Mouse (Mus musculus): ENCODE measurements at regions not wholly inside any gene's neighbourhood (a gene's known extent, or its start where the extent isn't known, plus 50 kb on each side); places are given as distances from the start of the nearest gene placed in this dataset.

DNA sequence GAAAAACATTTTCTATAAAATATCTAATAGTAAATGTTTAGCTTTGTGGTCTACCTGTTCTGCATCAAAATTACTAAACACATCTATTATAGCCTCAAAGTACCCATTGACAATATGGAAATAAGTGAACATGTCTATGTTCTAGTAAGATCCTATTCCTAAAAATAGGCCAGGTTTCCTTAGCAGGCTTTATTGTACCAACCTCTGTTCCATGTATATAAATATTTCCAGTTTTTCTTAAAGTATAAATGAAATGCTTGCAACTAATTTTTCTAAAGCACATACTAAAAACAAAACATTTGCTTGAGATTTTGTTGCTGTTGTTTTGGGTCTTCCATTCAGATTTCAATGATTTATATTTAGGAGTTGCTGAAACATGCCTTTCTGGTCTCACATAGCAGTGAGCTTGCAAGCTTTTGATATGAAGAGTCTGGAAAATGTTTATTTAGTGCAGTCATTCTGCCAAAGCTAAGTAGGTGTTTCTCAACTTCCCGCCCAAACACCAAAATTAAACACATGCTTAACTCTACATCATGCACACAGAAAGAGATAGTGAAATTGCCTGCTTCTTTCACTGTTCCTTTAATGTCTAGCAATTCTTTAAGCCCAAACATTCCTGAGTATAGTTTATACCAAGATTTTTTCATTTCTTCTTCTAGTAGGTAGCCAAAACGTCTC lies 380.6 kb upstream of the Gli3 start:
- no peaks in the 10 kb centered on the region for H3K27me3 ChIP-seq
- no peak overlapping the region for H3K4me2 ChIP-seq (replicated peaks)
- no peak overlapping the region for H3K27ac ChIP-seq (replicated peaks)
- no peak overlapping the region for H3K9ac ChIP-seq (replicated peaks)
- no peak for ATAC-seq (ENCODE audit: low FRiP score, low read depth)
- H3K4me1 ChIP-seq = no peaks in the 10 kb centered on the region
- no peaks in the 10 kb centered on the region for H3K9me3 ChIP-seq
- no peaks in the 10 kb centered on the region for H3K36me3 ChIP-seq
- no peak overlapping the region for H3K4me3 ChIP-seq
- 88% methylated on average over 2 of the region's 2 CpGs for WGBS

DNA sequence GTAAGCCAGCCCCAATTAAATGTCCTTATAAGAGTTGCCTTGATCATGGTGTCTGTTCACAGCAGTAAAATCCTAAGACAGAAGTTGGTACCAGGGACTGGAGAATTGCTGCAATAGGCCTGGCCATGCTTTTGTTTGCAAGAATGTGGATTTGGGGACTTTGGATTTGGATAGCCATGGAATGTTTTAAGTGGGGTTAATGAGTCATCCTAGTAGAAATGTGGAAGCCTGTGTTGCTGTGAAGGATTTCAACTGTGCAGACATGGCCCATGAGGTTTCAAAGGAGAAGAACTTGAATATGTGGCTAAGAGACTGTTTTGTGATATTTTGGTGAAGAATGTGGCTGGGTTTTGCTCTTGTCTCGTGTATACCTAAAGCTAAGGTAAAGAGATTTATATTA lies 368.2 kb upstream of the Gli3 start:
- ATAC-seq (ENCODE audit: low FRiP score, low read depth) = no peak
- 83% methylated on average over 1 of the region's 1 CpGs for WGBS
- Histone ChIP-seq H3K27me3 (no peaks in the 10 kb centered on the region), H3K9me3 (no peaks in the 10 kb centered on the region), H3K9ac (replicated peaks) (no peak overlapping the region), H3K27ac (replicated peaks) (no peak overlapping the region), H3K36me3 (no peaks in the 10 kb centered on the region), H3K4me1 (no peaks in the 10 kb centered on the region), H3K4me2 (replicated peaks) (no peak overlapping the region), H3K4me3 (no peak overlapping the region)

DNA sequence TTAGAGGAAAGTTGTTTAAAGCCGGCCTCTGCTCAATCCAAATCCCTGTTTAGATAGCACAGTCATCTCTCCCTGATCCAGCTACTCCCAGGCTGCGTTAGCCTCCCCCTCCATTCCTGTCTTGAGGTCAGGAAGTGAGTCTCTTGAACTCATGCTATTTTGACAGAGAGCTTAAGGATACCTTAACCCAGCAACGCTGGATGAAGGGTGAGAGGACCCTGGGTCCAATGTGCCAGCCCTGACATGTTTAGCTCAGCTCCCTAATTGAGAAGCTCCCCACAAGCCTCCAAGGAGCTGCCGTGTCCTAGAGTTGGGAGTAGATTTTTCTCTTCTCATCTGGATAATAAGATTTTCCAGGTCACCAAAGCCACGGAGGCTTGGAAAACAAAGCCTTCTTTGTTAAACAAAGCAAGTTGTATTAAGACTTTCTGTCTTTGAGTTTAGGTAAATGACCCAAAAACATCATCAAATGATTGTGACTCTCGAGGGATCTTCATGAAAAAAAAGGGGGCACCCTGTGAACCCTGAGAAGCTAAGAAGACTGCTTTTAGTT lies 355.2 kb upstream of the Gli3 start:
- peak; percentile 63 for ATAC-seq (ENCODE audit: low FRiP score, low read depth)
- no peak overlapping the region for H3K4me2 ChIP-seq (replicated peaks)

DNA sequence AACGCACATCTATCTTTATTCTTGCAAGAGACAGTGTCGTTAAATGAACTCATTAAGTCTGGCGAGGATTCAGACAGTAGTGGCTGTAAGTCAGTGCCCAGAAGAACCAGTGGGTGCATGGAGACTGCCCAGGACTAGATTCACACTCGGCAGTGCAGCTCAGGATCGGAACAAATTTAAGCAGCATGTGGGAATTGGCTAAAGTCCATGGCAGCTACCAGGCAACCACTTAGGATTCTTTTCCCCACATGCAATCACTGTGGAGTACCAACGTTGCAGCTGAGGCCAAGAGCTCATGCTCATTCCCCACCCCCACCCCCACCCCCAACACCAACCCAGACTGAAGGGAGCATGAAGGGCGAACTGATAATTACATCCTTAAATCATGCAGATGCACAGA lies 349.7 kb upstream of the Gli3 start:
- no peaks in the 10 kb centered on the region for H3K27me3 ChIP-seq
- no peak overlapping the region for H3K4me2 ChIP-seq (replicated peaks)
- H3K9me3 ChIP-seq = no peaks in the 10 kb centered on the region
- no peak for ATAC-seq (ENCODE audit: low FRiP score, low read depth)
- H3K36me3 ChIP-seq = no peaks in the 10 kb centered on the region
- WGBS = 77% methylated on average over 7 of the region's 7 CpGs
- H3K9ac ChIP-seq (replicated peaks) = no peak overlapping the region
- no peak overlapping the region for H3K27ac ChIP-seq (replicated peaks)
- H3K4me1 ChIP-seq = no peaks in the 10 kb centered on the region
- H3K4me3 ChIP-seq = no peak overlapping the region

More for the DNA sequence above, 355.2 kb upstream of the Gli3 start:
- no peaks in the 10 kb centered on the region for H3K9me3 ChIP-seq
- H3K36me3 ChIP-seq = no peaks in the 10 kb centered on the region
- WGBS = 7% methylated on average over 6 of the region's 6 CpGs
- H3K27ac ChIP-seq (replicated peaks) = no peak overlapping the region
- H3K9ac ChIP-seq (replicated peaks) = no peak overlapping the region
- H3K4me3 ChIP-seq = no peak overlapping the region
- no peaks in the 10 kb centered on the region for H3K27me3 ChIP-seq
- peaks cover 11% of the 10 kb centered on the region for H3K4me1 ChIP-seq

DNA sequence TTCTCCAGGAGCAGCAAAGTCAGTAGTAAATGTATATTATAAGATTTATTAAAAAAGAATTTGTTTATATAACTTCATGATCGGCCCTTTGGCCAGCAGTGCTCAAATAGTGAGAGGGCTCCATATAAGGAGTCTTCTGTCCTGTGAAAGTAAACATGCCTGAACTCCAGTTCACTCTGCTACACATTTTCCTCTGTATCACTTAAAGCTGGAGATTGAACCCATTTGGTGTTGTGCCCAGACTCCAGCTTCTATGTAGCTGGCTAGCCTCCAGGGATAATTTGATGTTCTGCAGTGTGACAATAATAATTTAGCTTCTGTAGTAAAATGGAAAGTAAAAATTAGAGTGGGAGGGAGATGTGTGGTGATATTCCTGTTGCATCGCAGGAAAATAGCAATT lies 332.8 kb upstream of the Gli3 start:
- no peak for ATAC-seq (ENCODE audit: low FRiP score, low read depth)
- Histone ChIP-seq H3K27me3 (no peaks in the 10 kb centered on the region), H3K4me1 (no peaks in the 10 kb centered on the region), H3K4me2 (replicated peaks) (no peak overlapping the region), H3K9me3 (no peaks in the 10 kb centered on the region), H3K9ac (replicated peaks) (no peak overlapping the region), H3K36me3 (no peaks in the 10 kb centered on the region), H3K4me3 (no peak overlapping the region), H3K27ac (replicated peaks) (no peak overlapping the region)
- 90% methylated on average over 2 of the region's 2 CpGs for WGBS

DNA sequence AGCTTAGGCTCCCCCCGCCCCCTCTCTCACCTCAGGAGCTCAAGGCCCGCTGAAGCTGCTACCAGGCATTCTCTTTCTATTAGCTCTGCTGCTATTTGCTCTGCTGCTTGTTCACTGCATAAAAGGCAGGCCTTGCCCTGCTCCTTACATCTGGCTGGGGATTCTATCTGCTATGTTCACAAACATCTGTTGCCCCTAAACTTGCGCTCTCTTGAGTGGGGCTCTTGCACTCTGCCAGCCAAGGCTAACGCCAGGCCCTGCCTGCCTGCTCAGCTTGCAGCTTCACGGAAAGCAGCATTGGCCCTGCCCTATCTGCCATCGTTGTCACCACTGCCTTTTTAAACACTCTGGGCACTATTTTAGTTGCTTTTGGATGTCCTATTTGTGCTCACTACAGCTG lies 316.9 kb upstream of the Gli3 start:
- Histone ChIP-seq H3K36me3 (no peaks in the 10 kb centered on the region), H3K4me2 (replicated peaks) (no peak overlapping the region), H3K27ac (replicated peaks) (no peak overlapping the region), H3K27me3 (no peaks in the 10 kb centered on the region), H3K9me3 (no peaks in the 10 kb centered on the region), H3K4me1 (no peaks in the 10 kb centered on the region), H3K4me3 (no peak overlapping the region), H3K9ac (replicated peaks) (no peak overlapping the region)
- no peak; the same call in 1 of the 2 replicates for ATAC-seq (ENCODE audit: low FRiP score, low read depth)
- WGBS = 61% methylated on average over 6 of the region's 6 CpGs

DNA sequence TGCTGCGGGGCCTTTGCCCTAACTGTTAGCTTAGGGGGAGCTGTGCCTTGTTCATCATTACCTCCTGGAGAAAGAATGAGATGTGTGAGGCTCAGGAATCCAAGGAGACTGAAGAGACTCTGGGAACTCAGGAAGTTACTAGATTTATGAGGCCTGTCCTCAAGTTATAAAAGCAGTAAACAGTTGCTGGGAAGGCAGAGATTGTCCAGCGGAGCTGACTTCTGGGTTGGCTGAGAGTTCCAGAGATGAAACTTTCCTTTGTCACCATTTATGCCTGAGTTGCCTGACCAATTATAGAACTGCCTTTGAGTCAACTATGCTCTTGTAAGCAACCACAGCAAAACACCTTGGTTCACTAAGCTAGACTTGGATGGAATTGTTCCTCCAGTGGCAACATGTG lies 282.1 kb upstream of the Gli3 start:
- Histone ChIP-seq H3K36me3 (no peaks in the 10 kb centered on the region), H3K27me3 (no peaks in the 10 kb centered on the region), H3K4me1 (no peaks in the 10 kb centered on the region), H3K9me3 (no peaks in the 10 kb centered on the region), H3K4me2 (replicated peaks) (no peak overlapping the region), H3K27ac (replicated peaks) (no peak overlapping the region), H3K9ac (replicated peaks) (no peak overlapping the region), H3K4me3 (no peak overlapping the region)
- ATAC-seq (ENCODE audit: low FRiP score, low read depth) = no peak
- WGBS = 74% methylated on average over 2 of the region's 2 CpGs

DNA sequence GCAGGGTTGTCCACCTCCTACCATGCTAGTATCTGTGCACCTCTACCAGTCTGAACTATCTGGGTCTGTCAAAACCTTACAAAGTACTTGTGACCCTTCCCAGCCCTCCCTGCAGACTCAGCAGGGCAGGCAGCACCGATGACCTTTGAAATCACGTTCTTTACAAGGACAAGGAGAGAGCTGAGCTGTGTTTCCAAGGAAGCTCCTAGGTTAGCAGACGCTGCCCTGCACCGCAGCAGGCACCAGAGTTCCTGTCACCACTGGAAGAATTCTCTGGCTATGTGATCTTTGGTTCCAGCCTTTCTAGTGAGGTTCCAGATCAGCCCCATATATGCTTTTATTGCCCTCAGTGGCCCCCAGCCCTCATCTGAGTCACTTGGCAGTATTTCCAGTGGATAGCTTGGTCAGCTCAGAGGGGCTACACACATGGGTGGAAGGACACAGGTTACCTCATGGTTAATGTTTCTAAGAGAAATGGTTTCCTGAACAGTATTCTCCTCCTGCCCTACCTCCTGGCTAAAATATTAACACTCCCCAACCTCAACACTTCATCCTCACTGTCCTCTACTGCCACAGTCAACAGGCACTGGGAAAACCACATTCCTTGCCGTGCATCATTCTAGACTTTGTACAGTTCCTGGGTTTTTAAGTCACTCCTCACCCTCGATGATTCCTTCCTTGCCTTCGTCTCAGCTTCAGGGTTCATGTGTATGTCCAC lies 251.2 kb upstream of the Gli3 start:
- no peaks in the 10 kb centered on the region for H3K36me3 ChIP-seq
- 87% methylated on average over 7 of the region's 7 CpGs for WGBS
- H3K9ac ChIP-seq (replicated peaks) = no peak overlapping the region

DNA sequence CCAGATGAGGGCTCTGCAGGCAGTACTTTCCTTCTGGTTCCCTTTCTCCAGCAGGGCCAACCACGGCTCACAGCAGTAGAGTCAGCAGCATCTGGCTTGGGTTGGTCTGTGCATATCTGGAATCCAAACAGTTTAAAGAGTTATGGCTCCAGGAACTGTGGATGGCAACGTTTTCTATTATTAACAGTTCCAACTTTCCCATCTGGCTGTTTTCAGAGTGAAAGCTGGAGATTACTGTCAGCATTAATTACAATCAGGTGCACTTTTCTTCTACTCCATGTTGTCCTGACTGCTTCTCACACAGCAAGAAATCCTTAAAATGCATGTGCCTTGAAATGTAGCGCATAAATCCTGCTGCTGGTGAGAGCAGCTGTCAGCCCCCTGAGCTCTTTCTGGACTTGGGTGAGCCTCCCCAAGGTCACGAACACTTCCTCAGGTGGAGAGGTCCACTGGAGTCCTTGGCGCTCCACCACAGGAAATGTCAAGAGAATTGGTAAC lies 250.6 kb upstream of the Gli3 start:
- no peak overlapping the region for H3K4me3 ChIP-seq
- H3K27me3 ChIP-seq = no peaks in the 10 kb centered on the region
- no peaks in the 10 kb centered on the region for H3K4me1 ChIP-seq
- no peaks in the 10 kb centered on the region for H3K9me3 ChIP-seq
- no peak overlapping the region for H3K4me2 ChIP-seq (replicated peaks)
- no peak overlapping the region for H3K27ac ChIP-seq (replicated peaks)
- H3K9ac ChIP-seq (replicated peaks) = no peak overlapping the region
- no peak for ATAC-seq (ENCODE audit: low FRiP score, low read depth)
- H3K36me3 ChIP-seq = no peaks in the 10 kb centered on the region
- 69% methylated on average over 5 of the region's 5 CpGs for WGBS

More for the DNA sequence above, 251.2 kb upstream of the Gli3 start:
- Histone ChIP-seq H3K4me1 (no peaks in the 10 kb centered on the region), H3K4me2 (replicated peaks) (no peak overlapping the region), H3K27me3 (no peaks in the 10 kb centered on the region), H3K4me3 (no peak overlapping the region), H3K9me3 (no peaks in the 10 kb centered on the region), H3K27ac (replicated peaks) (no peak overlapping the region)
- no peak for ATAC-seq (ENCODE audit: low FRiP score, low read depth)

DNA sequence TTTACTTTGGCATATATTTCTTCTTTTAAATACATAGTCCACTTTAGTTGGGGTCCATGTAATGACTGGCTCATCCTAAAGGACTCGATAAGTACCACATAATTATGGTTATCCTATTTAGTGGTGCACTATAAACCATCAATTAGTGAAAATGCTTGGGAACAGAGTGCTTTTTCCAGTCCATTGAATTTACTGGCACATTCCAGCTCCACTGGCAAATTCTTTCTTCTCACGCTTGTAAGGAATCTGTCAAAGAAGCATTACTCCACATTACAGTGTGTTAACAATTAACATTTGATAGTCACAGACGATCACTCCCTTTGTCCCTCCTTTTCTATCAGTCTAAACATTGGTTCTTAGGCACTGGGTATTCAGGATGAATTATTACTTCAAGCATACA lies 241.7 kb upstream of the Gli3 start:
- H3K36me3 ChIP-seq = no peaks in the 10 kb centered on the region
- H3K4me2 ChIP-seq (replicated peaks) = no peak overlapping the region
- H3K27me3 ChIP-seq = no peaks in the 10 kb centered on the region
- H3K9ac ChIP-seq (replicated peaks) = no peak overlapping the region
- H3K4me3 ChIP-seq = no peak overlapping the region
- ATAC-seq (ENCODE audit: low FRiP score, low read depth) = no peak
- H3K4me1 ChIP-seq = no peaks in the 10 kb centered on the region
- no peaks in the 10 kb centered on the region for H3K9me3 ChIP-seq
- 60% methylated on average over 3 of the region's 3 CpGs for WGBS
- H3K27ac ChIP-seq (replicated peaks) = no peak overlapping the region

DNA sequence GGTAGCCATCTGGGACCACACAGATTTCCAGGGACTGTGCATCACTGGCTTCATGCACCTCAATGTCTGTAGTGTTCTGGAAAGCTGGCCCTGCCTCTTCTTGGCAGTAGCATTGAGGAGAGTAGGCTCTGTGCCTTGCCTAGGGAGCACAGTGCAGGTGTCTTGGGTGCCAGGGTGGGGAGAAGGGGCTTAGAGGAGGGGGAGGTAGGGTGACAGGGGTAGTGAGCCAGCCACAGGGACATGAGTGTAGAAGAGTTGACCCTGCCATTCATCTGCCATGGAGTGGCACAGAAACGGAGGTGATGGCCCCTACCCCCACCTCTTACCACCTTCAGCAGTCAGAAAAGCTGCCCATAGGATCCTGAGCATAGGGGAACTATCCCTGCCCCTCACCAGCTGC lies 235.4 kb upstream of the Gli3 start:
- no peaks in the 10 kb centered on the region for H3K9me3 ChIP-seq
- H3K36me3 ChIP-seq = no peaks in the 10 kb centered on the region
- WGBS = 85% methylated on average over 1 of the region's 1 CpGs
- H3K4me1 ChIP-seq = no peaks in the 10 kb centered on the region
- no peak overlapping the region for H3K4me3 ChIP-seq
- no peak overlapping the region for H3K4me2 ChIP-seq (replicated peaks)
- no peak overlapping the region for H3K9ac ChIP-seq (replicated peaks)
- ATAC-seq (ENCODE audit: low FRiP score, low read depth) = no peak
- H3K27me3 ChIP-seq = no peaks in the 10 kb centered on the region
- no peak overlapping the region for H3K27ac ChIP-seq (replicated peaks)
